In the genomic region with DNA sequence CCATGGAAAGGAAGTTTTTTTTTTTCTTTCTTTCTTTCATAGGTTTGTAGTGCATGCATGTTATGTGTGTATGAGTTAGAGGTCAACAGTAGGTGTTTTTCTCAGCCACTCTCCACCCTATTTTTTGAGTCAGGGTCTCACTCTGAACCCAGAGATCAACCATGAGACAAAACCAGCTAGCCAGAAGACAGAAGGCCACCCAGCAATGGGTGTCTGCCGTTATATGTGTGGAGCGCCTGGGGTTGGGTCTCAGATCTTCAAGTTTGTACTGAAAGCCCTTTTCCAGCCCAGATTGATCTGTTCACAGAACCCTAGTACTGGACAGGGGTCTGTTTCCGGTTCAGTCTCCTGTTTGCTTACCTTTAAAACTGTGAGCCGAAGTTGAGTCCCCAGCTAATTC, we compare ENCODE assay signal across 10 mouse cellular contexts.
DNase-seq lines count a peak whose midpoint lies in the region; ATAC-seq lines count a peak whose summit lies in the region.
"Had no signal": no experiment of that assay in that cellular context is flagged by ENCODE, and none has a peak within 500 bp of the region (broad histone marks: within the 10 kb centered on the region; RNA-seq: fewer than 3 reads in every experiment).

No protein-coding gene starts in this region.

- peak overlapping the region; percentile 77 for H3K27ac ChIP-seq in heart, embryonic 13.5 days (replicated peaks)
- peak overlapping the region; percentile 4; the same call in 1 of the 2 replicates for H3K27ac ChIP-seq in limb, embryonic 15.5 days
- H3K27ac ChIP-seq in limb, embryonic 10.5 days, result no peak overlapping the region
- peak overlapping the region; percentile 35; the same call in 1 of the 2 replicates for H3K27ac ChIP-seq in forebrain, embryonic 15.5 days (replicated peaks)
- peak overlapping the region; percentile 39; the same call in 1 of the 2 replicates for H3K27ac ChIP-seq in neural tube, embryonic 14.5 days (ENCODE audit: low read depth, low read length)
- H3K27ac ChIP-seq: lung, embryonic 15.5 days had no signal

- no peak for ATAC-seq in heart, embryonic 13.5 days (ENCODE audit: extremely low read depth, insufficient number of reproducible peaks, low FRiP score, low TSS enrichment)
- no peak for ATAC-seq in limb, embryonic 15.5 days (ENCODE audit: insufficient number of reproducible peaks, low FRiP score, low TSS enrichment, low read depth)
- ATAC-seq in forebrain, embryonic 15.5 days (replicated peaks), result no peak
- ATAC-seq in neural tube, embryonic 14.5 days (ENCODE audit: low read depth), result no peak

- no peaks in the 10 kb centered on the region for H3K36me3 ChIP-seq in heart, embryonic 13.5 days
- H3K36me3 ChIP-seq in limb, embryonic 15.5 days, result no peaks in the 10 kb centered on the region
- H3K36me3 ChIP-seq in limb, embryonic 10.5 days, result no peaks in the 10 kb centered on the region
- no peaks in the 10 kb centered on the region for H3K36me3 ChIP-seq in forebrain, embryonic 15.5 days
- H3K36me3 ChIP-seq in neural tube, embryonic 14.5 days (ENCODE audit: control insufficient read depth, insufficient read depth, low read length), result no peaks in the 10 kb centered on the region
- H3K36me3 ChIP-seq: lung, embryonic 15.5 days had no signal

- intact Hi-C loops in heart, postnatal 10 days (cut with DNase I), result loop anchor here (2.0 to 5.0 kb wide), 2 partner anchors 39 to 91 kb away; no protein-coding TSS in a partner anchor

- no peak for DNase-seq in heart, postnatal 10 days
- no peak for DNase-seq in limb, embryonic 10.5 days (ENCODE audit: low spot score)
- DNase-seq in right cerebral cortex, postnatal 25 days, result no peak
- DNase-seq in gastrocnemius, adult 18-20 months (ENCODE audit: low spot score), result no peak
- DNase-seq: thymus, adult 2 months had no signal

- peaks cover 52% of the 10 kb centered on the region for H3K4me1 ChIP-seq in heart, embryonic 13.5 days
- H3K4me1 ChIP-seq in limb, embryonic 15.5 days, result peaks cover 18% of the 10 kb centered on the region
- H3K4me1 ChIP-seq in limb, embryonic 10.5 days, result peaks cover 15% of the 10 kb centered on the region
- H3K4me1 ChIP-seq in forebrain, embryonic 15.5 days, result peaks cover 26% of the 10 kb centered on the region
- H3K4me1 ChIP-seq in neural tube, embryonic 14.5 days (ENCODE audit: control insufficient read depth, insufficient read depth, low read length), result peaks cover 20% of the 10 kb centered on the region

- H3K9me3 ChIP-seq in heart, embryonic 13.5 days, result no peaks in the 10 kb centered on the region
- no peaks in the 10 kb centered on the region for H3K9me3 ChIP-seq in limb, embryonic 15.5 days
- H3K9me3 ChIP-seq in limb, embryonic 10.5 days (replicated peaks), result no peaks in the 10 kb centered on the region
- H3K9me3 ChIP-seq in forebrain, embryonic 15.5 days, result no peaks in the 10 kb centered on the region
- H3K9me3 ChIP-seq in neural tube, embryonic 14.5 days (ENCODE audit: control insufficient read depth, low read length), result no peaks in the 10 kb centered on the region
- H3K9me3 ChIP-seq: lung, embryonic 15.5 days had no signal

- WGBS in heart, embryonic 13.5 days, result 73% methylated on average over 4 of the region's 4 CpGs
- WGBS in limb, embryonic 15.5 days, result 76% methylated on average over 4 of the region's 4 CpGs
- WGBS in limb, embryonic 10.5 days, result 86% methylated on average over 4 of the region's 4 CpGs
- 69% methylated on average over 4 of the region's 4 CpGs for WGBS in forebrain, embryonic 15.5 days
- 79% methylated on average over 4 of the region's 4 CpGs for WGBS in neural tube, embryonic 14.5 days

- no peak overlapping the region for H3K4me3 ChIP-seq in heart, embryonic 13.5 days
- no peak overlapping the region for H3K4me3 ChIP-seq in limb, embryonic 15.5 days
- no peak overlapping the region for H3K4me3 ChIP-seq in limb, embryonic 10.5 days
- no peak overlapping the region for H3K4me3 ChIP-seq in forebrain, embryonic 15.5 days
- H3K4me3 ChIP-seq in neural tube, embryonic 14.5 days (ENCODE audit: low read depth, low read length), result no peak overlapping the region
- H3K4me3 ChIP-seq: lung, embryonic 15.5 days had no signal

- H3K27me3 ChIP-seq in heart, embryonic 13.5 days (replicated peaks), result no peaks in the 10 kb centered on the region
- no peaks in the 10 kb centered on the region for H3K27me3 ChIP-seq in limb, embryonic 15.5 days
- H3K27me3 ChIP-seq in limb, embryonic 10.5 days (ENCODE audit: low read depth, poor library complexity, severe bottlenecking), result no peaks in the 10 kb centered on the region
- no peaks in the 10 kb centered on the region for H3K27me3 ChIP-seq in forebrain, embryonic 15.5 days
- H3K27me3 ChIP-seq in neural tube, embryonic 14.5 days (ENCODE audit: control insufficient read depth, insufficient read depth, low read length), result no peaks in the 10 kb centered on the region
- H3K27me3 ChIP-seq: lung, embryonic 15.5 days had no signal

- H3K4me2 ChIP-seq in heart, embryonic 13.5 days, result peak overlapping the region; percentile 31
- no peak overlapping the region for H3K4me2 ChIP-seq in limb, embryonic 15.5 days
- H3K4me2 ChIP-seq in forebrain, embryonic 15.5 days (replicated peaks), result no peak overlapping the region
- no peak overlapping the region for H3K4me2 ChIP-seq in neural tube, embryonic 14.5 days (ENCODE audit: low read depth, low read length)
- H3K4me2 ChIP-seq: lung, embryonic 15.5 days had no signal

- H3K9ac ChIP-seq in heart, embryonic 13.5 days, result 0 out of 2 replicates have a peak overlapping the region, but pooled peaks have one; percentile 30
- H3K9ac ChIP-seq in limb, embryonic 15.5 days, result no peak overlapping the region
- no peak overlapping the region for H3K9ac ChIP-seq in forebrain, embryonic 15.5 days (replicated peaks)
- no peak overlapping the region for H3K9ac ChIP-seq in neural tube, embryonic 14.5 days (replicated peaks; ENCODE audit: low read depth, low read length)
- H3K9ac ChIP-seq: lung, embryonic 15.5 days had no signal
